Mouse (Mus musculus) kidney, embryonic 16.5 days (tissue): ENCODE results near the gene Jarid2. TPM values are rescaled to one million over a fixed set of nuclear protein-coding genes. Genes with fewer than 3 reads are reported as not detected.

ENCODE experiments used
- ATAC-seq: fragments of 200-750 bp; cut with Nextera tagmentation; 2 replicates; pipeline ENCODE4 v1.8.0; 2017; ENCODE audit warnings: moderate TSS enrichment; ENCODE audit not compliant: low FRiP score, low TSS enrichment
- H3K27ac ChIP-seq: fragments of 300-500 bp; sonication (generic); 2 replicates; pipeline ENCODE4 v1.5.1; 2014; ENCODE audit warnings: low read length
- H3K27me3 ChIP-seq: fragments of 300-500 bp; sonication (generic); 2 replicates; pipeline ENCODE4 v1.6.1; 2014; ENCODE audit warnings: low read length, control low read depth, mixed read lengths; ENCODE audit not compliant: insufficient read depth
- H3K36me3 ChIP-seq: fragments of 300-500 bp; sonication (generic); 2 replicates; pipeline ENCODE4 v1.6.1; 2014; ENCODE audit warnings: low read length, control low read depth, mixed read lengths; ENCODE audit not compliant: insufficient read depth
- H3K4me1 ChIP-seq: fragments of 300-500 bp; sonication (generic); 2 replicates; pipeline ENCODE4 v1.6.1; 2014; ENCODE audit warnings: low read length, control low read depth, mixed read lengths; ENCODE audit not compliant: insufficient read depth
- H3K4me2 ChIP-seq: fragments of 300-500 bp; sonication (generic); replicated peaks from 2 replicates; pipeline ENCODE4 v1.6.1; 2014; ENCODE audit warnings: low read depth, low read length
- H3K4me3 ChIP-seq: fragments of 300-500 bp; sonication (generic); 2 replicates; pipeline ENCODE4 v1.5.1; 2014; ENCODE audit warnings: mild to moderate bottlenecking, low read length
- H3K9ac ChIP-seq: fragments of 300-500 bp; sonication (generic); replicated peaks from 2 replicates; pipeline ENCODE4 v1.6.1; 2014; ENCODE audit warnings: low read length
- H3K9me3 ChIP-seq: fragments of 300-500 bp; sonication (generic); 2 replicates; pipeline ENCODE4 v1.6.1; 2016; ENCODE audit warnings: low read length, control low read depth
- WGBS: fragments of 180-500 bp; shearing (Covaris S2); extraction: QIAGEN DNeasy Blood & Tissue Kit; methylation state at CpG from one replicate; pipeline ENCODE4 v1.1.7; 2014; 5-methylcytosine and 5-hydroxymethylcytosine counted together
- polyA plus RNA-seq: library from polyadenylated mRNA; unstranded; fragments of >200 nt; fragmentation: Nextera tagmentation; extraction: Ambion mirVana; gene quantifications from 2 replicates; pipeline ENCODE4 v1.2.1, GENCODE M21; 2015

The Jarid2 gene
- polyA plus RNA-seq, 1 experiment from 2014 or later: 39.7 TPM

DNA sequence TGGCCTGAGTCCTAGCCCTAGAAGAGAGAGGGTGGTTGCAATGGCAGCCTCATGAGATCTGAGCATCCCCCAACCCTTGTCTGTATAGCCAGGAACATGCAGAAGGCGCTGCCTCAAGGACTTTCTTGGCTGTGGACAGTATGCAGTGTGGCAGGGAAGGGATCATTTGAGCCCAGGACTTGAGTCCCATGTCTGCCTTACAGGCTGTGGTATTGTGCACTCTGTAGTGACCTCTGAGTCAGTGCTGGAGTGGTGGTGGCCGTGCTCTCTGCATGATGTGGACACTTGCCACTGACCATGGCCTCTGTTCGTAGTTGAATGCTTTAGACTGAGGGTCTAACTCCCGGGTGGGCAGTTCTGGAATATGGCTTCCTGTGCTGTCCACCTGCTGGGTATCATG lies 187.9 kb downstream of the Jarid2 start:
- Histone ChIP-seq H3K4me2 (no peak overlapping the region), H3K27me3 (no peaks in the 10 kb centered on the region), H3K9me3 (no peaks in the 10 kb centered on the region), H3K36me3 (peaks cover 87% of the 10 kb centered on the region), H3K27ac (no peak overlapping the region), H3K9ac (no peak overlapping the region), H3K4me3 (no peak overlapping the region), H3K4me1 (no peaks in the 10 kb centered on the region)
- WGBS: 89% methylated on average over 4 of the region's 4 CpGs
- no peak for ATAC-seq

DNA sequence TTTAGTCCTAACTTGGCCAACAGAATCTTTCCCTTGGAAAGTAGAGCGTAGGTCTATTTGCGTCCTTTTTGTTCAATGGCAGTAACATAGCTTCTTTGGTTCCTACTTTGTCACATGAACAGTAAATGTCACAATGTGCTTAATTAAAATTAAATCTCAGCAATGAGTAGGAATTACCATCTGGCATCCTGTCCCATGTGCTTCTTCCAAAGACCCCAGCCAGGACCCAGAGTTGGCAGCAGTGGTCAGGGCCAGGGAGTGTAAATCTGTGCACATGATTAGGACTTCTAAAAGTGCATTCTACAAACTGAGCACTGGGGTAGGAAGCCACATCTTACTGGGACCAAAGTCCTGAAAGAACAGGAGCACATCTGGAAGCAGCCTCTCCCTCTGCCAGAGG lies 189.0 kb downstream of the Jarid2 start:
- Histone ChIP-seq H3K36me3 (peaks cover 88% of the 10 kb centered on the region), H3K9ac (no peak overlapping the region), H3K4me3 (no peak overlapping the region), H3K27ac (no peak overlapping the region), H3K9me3 (no peaks in the 10 kb centered on the region), H3K4me1 (no peaks in the 10 kb centered on the region), H3K27me3 (no peaks in the 10 kb centered on the region), H3K4me2 (no peak overlapping the region)
- WGBS: 95% methylated on average over 2 of the region's 2 CpGs
- ATAC-seq: no peak

DNA sequence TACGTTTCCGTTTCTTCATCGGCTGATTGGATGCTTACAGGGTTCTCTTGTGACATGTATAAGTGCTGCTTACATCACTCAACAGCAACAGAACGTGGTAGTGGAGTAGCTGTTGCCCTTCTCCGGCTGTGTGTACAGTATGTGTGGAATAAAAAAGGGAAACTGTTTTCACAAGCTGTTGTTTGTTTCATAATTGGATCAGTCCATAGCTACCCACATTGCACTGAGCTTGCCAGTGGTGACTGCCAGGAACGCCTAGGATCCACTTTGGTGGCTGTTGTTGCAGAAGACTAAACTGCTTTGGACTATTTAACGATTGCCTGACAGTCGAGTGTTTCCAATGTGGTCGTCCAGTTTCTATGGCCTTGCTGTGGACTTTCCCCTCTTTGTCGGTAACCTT lies 191.8 kb downstream of the Jarid2 start:
- H3K36me3 ChIP-seq: peaks cover 76% of the 10 kb centered on the region
- H3K27me3 ChIP-seq: no peaks in the 10 kb centered on the region
- H3K4me2 ChIP-seq: no peak overlapping the region
- no peak overlapping the region for H3K27ac ChIP-seq
- 51% methylated on average over 10 of the region's 10 CpGs for WGBS
- no peaks in the 10 kb centered on the region for H3K4me1 ChIP-seq
- no peak for ATAC-seq
- H3K4me3 ChIP-seq: no peak overlapping the region
- H3K9me3 ChIP-seq: no peaks in the 10 kb centered on the region
- no peak overlapping the region for H3K9ac ChIP-seq

DNA sequence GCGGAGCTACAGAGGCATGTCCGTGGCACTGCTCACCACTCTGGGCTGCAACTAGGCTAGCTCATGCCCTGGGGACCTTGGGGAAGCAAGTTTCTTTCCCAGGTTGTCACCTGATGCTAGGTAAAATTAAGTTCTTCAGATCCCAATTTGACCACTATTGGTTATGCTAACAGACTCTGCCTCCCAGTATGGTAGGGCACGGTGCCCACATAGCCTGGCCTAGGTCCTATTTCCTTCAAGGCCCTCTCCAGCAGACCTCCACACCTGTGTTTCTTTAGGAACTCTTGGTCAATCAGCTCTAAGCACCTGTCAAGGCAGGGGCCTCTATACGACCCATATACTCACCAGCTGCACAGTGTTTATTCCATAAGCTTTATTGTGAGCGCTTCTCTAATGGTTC lies 192.4 kb downstream of the Jarid2 start:
- H3K27ac ChIP-seq: no peak overlapping the region
- H3K9ac ChIP-seq: no peak overlapping the region
- no peaks in the 10 kb centered on the region for H3K4me1 ChIP-seq
- no peak for ATAC-seq
- WGBS: 84% methylated on average over 5 of the region's 5 CpGs
- no peaks in the 10 kb centered on the region for H3K9me3 ChIP-seq
- H3K4me2 ChIP-seq: no peak overlapping the region
- H3K27me3 ChIP-seq: no peaks in the 10 kb centered on the region
- H3K4me3 ChIP-seq: no peak overlapping the region
- peaks cover 71% of the 10 kb centered on the region for H3K36me3 ChIP-seq

DNA sequence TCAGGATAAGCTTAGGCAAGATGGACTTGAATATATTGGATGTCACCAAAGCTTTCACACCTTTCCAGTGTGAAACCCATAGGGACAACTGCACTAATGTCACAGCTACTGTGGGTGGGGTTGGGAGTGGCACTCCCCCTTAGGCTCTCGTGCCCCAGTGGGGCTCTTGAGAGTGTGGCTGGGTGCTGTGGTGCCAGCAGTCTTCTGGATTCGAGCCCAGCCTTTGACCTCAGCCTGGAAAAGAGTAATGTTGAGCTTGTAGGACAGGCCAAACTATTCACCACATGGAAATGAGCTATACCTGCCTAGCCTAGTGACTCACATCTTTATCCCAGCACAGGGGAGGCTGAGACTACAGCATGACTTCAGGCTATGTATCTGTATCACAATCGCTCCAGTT lies 194.8 kb downstream of the Jarid2 start:
- Histone ChIP-seq H3K4me3 (no peak overlapping the region), H3K9ac (no peak overlapping the region), H3K9me3 (no peaks in the 10 kb centered on the region), H3K36me3 (peaks cover 48% of the 10 kb centered on the region), H3K27me3 (no peaks in the 10 kb centered on the region), H3K4me1 (no peaks in the 10 kb centered on the region), H3K27ac (no peak overlapping the region), H3K4me2 (no peak overlapping the region)
- WGBS: 95% methylated on average over 3 of the region's 3 CpGs
- ATAC-seq: no peak

DNA sequence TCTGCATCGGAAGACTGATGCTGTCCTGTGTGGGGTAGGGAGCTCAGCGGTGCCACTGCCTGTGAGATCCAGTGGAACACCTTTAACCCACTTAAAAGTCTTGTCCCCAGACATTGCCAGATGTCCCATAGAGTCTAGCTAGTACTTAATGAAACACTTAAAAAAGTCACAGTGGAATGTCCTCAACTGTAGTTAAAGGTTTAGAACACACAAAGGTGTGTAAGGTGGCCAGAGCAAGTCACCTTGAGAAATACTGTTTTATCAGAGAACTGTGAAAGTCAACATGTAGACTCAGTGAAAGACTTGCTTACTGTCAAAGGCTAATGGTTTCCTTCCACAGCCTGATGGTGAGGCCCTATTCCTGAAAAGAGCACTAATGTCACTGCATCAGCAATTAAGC lies 195.9 kb downstream of the Jarid2 start:
- peaks cover 39% of the 10 kb centered on the region for H3K36me3 ChIP-seq
- H3K4me2 ChIP-seq: no peak overlapping the region
- no peak overlapping the region for H3K4me3 ChIP-seq
- no peak overlapping the region for H3K9ac ChIP-seq
- H3K9me3 ChIP-seq: no peaks in the 10 kb centered on the region
- H3K27me3 ChIP-seq: no peaks in the 10 kb centered on the region
- no peaks in the 10 kb centered on the region for H3K4me1 ChIP-seq
- 95% methylated on average over 2 of the region's 2 CpGs for WGBS
- no peak for ATAC-seq
- H3K27ac ChIP-seq: no peak overlapping the region

DNA sequence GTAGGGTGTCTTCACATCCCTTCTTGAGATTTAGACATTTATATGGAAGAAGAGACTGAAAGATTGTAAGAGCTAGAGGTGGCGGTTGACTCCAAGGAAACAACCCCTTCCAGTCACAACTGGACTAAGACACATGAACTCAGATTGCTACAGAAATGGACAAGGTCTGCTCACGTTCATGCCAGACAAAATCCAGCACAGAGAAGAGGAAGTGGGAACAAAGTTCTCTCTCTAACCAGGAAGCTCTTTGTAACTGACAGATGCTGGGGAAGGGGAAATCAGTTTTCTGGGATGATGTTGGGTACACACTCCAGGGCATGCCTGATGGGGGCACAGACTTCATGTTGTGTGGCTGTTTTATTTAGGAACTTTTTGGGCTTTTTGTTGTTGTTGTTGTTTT lies 197.0 kb downstream of the Jarid2 start:
- H3K4me2 ChIP-seq: no peak overlapping the region
- no peaks in the 10 kb centered on the region for H3K27me3 ChIP-seq
- ATAC-seq: no peak
- H3K4me3 ChIP-seq: no peak overlapping the region
- no peaks in the 10 kb centered on the region for H3K4me1 ChIP-seq
- H3K27ac ChIP-seq: no peak overlapping the region
- H3K9me3 ChIP-seq: no peaks in the 10 kb centered on the region
- H3K36me3 ChIP-seq: peaks cover 37% of the 10 kb centered on the region
- 83% methylated on average over 2 of the region's 2 CpGs for WGBS
- no peak overlapping the region for H3K9ac ChIP-seq

DNA sequence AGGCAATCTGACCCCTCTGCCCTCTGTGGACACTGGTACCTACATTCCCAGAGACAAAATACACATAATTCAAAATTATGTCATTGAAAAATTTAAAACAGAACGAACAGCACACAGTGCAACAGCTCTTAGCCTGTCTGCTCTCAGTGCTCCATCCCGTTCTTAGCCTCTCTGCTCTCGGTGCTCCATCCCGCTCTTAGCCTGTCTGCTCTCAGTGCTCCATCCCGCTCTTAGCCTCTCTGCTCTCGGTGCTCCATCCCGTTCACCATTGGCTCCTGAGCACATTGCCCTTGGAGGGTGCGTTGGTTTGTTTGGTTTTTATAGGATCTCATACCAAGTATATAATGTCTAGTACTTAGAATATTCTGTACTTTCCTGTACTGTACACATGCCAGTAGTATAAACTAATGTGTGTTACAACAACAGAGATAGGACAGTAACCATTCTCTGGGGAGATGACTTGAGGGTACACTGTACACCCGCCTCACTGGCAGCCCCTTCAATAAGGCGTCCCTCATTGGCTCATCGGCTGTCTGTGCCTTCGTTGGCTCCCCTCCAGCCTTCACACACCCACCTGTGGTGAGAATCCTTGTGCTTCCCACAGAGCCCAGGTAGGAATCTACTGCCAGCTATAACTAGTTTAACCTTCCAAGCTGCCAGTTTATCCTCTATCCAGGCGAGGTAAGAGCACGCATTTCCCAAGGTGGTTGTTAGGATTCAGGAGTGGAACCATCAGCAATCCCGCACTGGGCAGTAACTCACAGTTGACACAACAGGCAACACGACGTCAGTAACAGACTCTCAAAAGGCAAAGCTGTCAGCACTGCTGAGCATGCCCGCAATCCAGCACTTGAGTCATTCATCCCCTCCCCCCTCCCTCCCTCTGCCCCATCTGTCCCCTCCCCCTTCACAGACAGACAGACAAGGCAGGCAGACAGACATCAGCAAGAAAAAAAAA lies 203.3 kb downstream of the Jarid2 start:
- WGBS: 76% methylated on average over 18 of the region's 18 CpGs
- Histone ChIP-seq H3K4me1 (peaks cover 9% of the 10 kb centered on the region), H3K27ac (no peak overlapping the region), H3K9ac (no peak overlapping the region), H3K27me3 (no peaks in the 10 kb centered on the region), H3K4me3 (no peak overlapping the region), H3K36me3 (0 out of 2 replicates have a peak, but pooled peaks cover 7% of the 10 kb centered on the region), H3K9me3 (no peaks in the 10 kb centered on the region), H3K4me2 (no peak overlapping the region)
- no peak for ATAC-seq

DNA sequence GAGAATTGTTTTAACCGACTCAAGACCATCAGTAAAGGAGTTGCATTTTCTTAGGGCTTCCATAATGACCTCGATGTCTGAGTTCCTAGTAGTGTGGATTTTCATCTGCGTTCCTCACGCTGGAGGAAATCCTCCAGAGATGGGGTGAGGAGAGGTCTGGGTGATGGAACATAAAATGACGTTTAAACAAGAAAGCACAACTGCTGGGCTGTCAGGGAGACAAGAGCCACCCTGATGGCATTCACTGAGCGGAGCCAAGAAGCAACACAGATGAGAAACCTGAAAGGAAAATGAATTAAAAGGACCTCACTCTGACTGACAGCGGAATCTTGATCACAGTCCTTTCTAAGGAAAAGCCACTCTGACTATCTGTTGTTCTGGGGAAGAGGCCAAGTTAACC lies 204.3 kb downstream of the Jarid2 start:
- Histone ChIP-seq H3K36me3 (0 out of 2 replicates have a peak, but pooled peaks cover 7% of the 10 kb centered on the region), H3K4me3 (no peak overlapping the region), H3K9me3 (no peaks in the 10 kb centered on the region), H3K27ac (no peak overlapping the region), H3K4me2 (no peak overlapping the region), H3K4me1 (peaks cover 9% of the 10 kb centered on the region), H3K27me3 (no peaks in the 10 kb centered on the region), H3K9ac (no peak overlapping the region)
- WGBS: 53% methylated on average over 7 of the region's 7 CpGs
- no peak for ATAC-seq

DNA sequence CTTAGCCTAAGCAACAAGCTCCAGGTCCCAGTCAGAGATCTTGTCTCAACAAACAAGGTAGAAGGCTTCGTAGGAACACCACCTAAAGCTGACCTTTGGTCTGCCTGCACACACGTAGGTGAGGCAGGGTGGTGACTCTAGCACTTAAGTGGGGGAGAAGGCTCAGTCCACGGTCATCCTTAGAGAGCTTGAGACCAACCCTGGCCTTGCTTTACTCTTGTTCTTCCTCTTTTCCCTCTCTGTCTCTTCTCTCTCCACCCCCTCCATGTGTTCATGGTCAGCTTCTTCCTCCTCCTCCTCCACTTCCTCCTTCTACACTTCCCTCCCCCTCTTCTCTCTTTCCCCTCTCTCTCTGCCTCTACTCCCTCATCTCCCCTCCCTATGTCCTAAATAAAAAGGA lies 208.4 kb downstream of the Jarid2 start:
- WGBS: 85% methylated on average over 3 of the region's 3 CpGs

More for the DNA sequence above, 208.4 kb downstream of the Jarid2 start:
- Histone ChIP-seq H3K27ac (no peak overlapping the region), H3K4me1 (peaks cover 14% of the 10 kb centered on the region), H3K9me3 (no peaks in the 10 kb centered on the region), H3K36me3 (no peaks in the 10 kb centered on the region), H3K4me3 (no peak overlapping the region), H3K27me3 (no peaks in the 10 kb centered on the region), H3K9ac (no peak overlapping the region), H3K4me2 (no peak overlapping the region)
- ATAC-seq: peak; percentile 19; the same call in 1 of the 2 replicates
